Mouse (Mus musculus) thymus, postnatal 4 days (tissue): Measurements from ENCODE around the gene Kif3a.
"Not testable (repeated sequence)": the region's sequence is repeated elsewhere in the genome, so short reads cannot be mapped to it uniquely, and the experiment has no call there.

Source experiments
- DNase-seq: peaks from one replicate; pipeline ENCODE4 v3.0.0; 2021

Kif3a gene

GRCm38 (mm10) chr11:53546271-53546670 is 20.9 kb upstream of the Kif3a start:
- DNase-seq, result no peak

GRCm38 (mm10) chr11:53547566-53547965 is 19.6 kb upstream of the Kif3a start:
- DNase-seq, result no peak

- no peak for DNase-seq
Measured at GRCm38 (mm10) chr11:53548036-53548605, 19.1 kb upstream of the Kif3a start.

GRCm38 (mm10) chr11:53550714-53551113 is 16.5 kb upstream of the Kif3a start:
- no peak for DNase-seq

GRCm38 (mm10) chr11:53551754-53552153 is 15.4 kb upstream of the Kif3a start:
- DNase-seq, result peak; percentile 45

- not testable (repeated sequence) for DNase-seq
Measured at GRCm38 (mm10) chr11:53556529-53556928, 10.7 kb upstream of the Kif3a start.

GRCm38 (mm10) chr11:53557992-53558391 is 9.2 kb upstream of the Kif3a start:
- not testable (repeated sequence) for DNase-seq

GRCm38 (mm10) chr11:53559980-53560379 is 7.2 kb upstream of the Kif3a start:
- not testable (repeated sequence) for DNase-seq

- no peak for DNase-seq
Measured at GRCm38 (mm10) chr11:53561986-53562385, 5.2 kb upstream of the Kif3a start.

GRCm38 (mm10) chr11:53566646-53567045 is 533 bp upstream of the Kif3a start:
- no peak for DNase-seq

GRCm38 (mm10) chr11:53580562-53580961 is 13.4 kb downstream of the Kif3a start:
- no peak for DNase-seq

GRCm38 (mm10) chr11:53583151-53583550 is 16.0 kb downstream of the Kif3a start:
- no peak for DNase-seq

- DNase-seq, result no peak
Measured at GRCm38 (mm10) chr11:53584849-53585248, 17.7 kb downstream of the Kif3a start.

GRCm38 (mm10) chr11:53585510-53585909 is 18.3 kb downstream of the Kif3a start:
- DNase-seq, result no peak

GRCm38 (mm10) chr11:53588279-53588678 is 21.1 kb downstream of the Kif3a start:
- DNase-seq, result no peak

- peak; percentile 87 for DNase-seq
Measured at GRCm38 (mm10) chr11:53590368-53590768, 23.2 kb downstream of the Kif3a start.

GRCm38 (mm10) chr11:53591116-53591515 is 23.9 kb downstream of the Kif3a start:
- no peak for DNase-seq

GRCm38 (mm10) chr11:53604983-53605382 is 37.8 kb downstream of the Kif3a start:
- DNase-seq, result no peak

- DNase-seq, result no peak
Measured at GRCm38 (mm10) chr11:53605609-53606008, 38.4 kb downstream of the Kif3a start.

GRCm38 (mm10) chr11:53609231-53609630 is 42.1 kb downstream of the Kif3a start:
- DNase-seq, result no peak

GRCm38 (mm10) chr11:53609672-53610071 is 42.5 kb downstream of the Kif3a start:
- DNase-seq, result no peak

- DNase-seq, result no peak
Measured at GRCm38 (mm10) chr11:53615172-53615571, 48.0 kb downstream of the Kif3a start.

- no peak for DNase-seq
Measured at GRCm38 (mm10) chr11:53615575-53615974, 48.4 kb downstream of the Kif3a start.

- DNase-seq, result no peak
Measured at GRCm38 (mm10) chr11:53616748-53617558, 49.8 kb downstream of the Kif3a start.
